Mouse (Mus musculus): Measurements from ENCODE around the gene Cfdp1. TPM values are rescaled to one million over a fixed set of nuclear protein-coding genes. Genes with fewer than 3 reads are reported as not detected.
A peak's percentile ranks its signal among the peaks of the same experiment; 100 is the strongest.

Gene Cfdp1
- polyA plus RNA-seq, 1 experiment from 2014 or later = 203 TPM

DNA sequence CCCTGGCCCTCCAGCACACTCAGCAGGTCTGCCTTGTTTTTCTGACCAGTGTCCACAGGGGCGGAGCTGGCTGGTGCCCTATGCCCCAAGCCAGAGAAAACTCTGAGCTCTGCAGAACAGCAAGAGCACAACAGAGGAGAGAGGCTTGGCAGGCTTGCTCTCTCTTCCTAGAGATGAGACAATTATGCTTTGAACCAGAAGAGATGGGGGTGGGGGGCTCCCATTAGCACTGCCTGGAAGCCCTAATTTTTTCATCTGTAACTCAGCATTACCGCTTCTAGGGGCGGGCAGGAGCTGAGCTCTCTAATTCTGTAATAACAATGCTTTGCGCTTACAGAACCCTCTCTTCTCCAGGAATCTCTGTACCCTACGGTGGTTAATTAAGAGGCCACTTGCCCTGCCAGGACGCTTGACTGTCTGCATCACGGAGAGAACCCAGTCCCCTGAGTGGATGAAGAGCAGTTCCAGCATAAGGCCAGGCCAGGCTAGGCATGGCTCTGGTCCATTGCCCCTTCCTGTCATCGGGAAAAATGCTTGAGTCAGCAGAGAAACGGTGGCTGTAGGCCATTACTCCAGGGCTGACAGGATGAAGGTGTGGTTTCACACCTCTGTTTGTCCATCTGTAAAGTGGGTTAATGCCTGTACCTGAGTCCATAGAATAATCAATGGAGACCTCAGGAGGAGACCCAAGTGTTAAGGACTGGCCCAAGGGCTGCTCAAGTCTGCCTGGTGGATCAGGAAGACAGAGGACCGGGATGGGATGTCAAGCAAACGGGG is 111.6 kb downstream of the Cfdp1 start:
- DNase-seq (ENCODE audit: low spot score) (no peak), ATAC-seq (ENCODE audit: low read depth) (no peak)
- H3K27me3 ChIP-seq (replicated peaks; ENCODE audit: control insufficient read depth, insufficient read depth, low read length) = no peaks in the 10 kb centered on the region
- no peaks in the 10 kb centered on the region for H3K36me3 ChIP-seq (ENCODE audit: control insufficient read depth, insufficient read depth, low read length)
- peak overlapping the region; percentile 77; the same call in 1 of the 2 replicates for H3K27ac ChIP-seq (replicated peaks; ENCODE audit: low read depth, low read length)
- peak overlapping the region; percentile 76 for H3K4me2 ChIP-seq (ENCODE audit: low read depth, low read length)
- H3K4me3 ChIP-seq (ENCODE audit: low read depth, low read length) = peak overlapping the region; percentile 89
- peaks cover 51% of the 10 kb centered on the region for H3K4me1 ChIP-seq (ENCODE audit: control insufficient read depth, insufficient read depth, low read length)
- WGBS = 14% methylated on average over 11 of the region's 11 CpGs
- H3K9me3 ChIP-seq (ENCODE audit: control insufficient read depth, low read length) = no peaks in the 10 kb centered on the region
- H3K9ac ChIP-seq (ENCODE audit: low read depth, low read length) = peak overlapping the region; percentile 95

GRCm38 (mm10) chr8:111741556-111741955 is 112.5 kb downstream of the Cfdp1 start:
- Histone ChIP-seq H3K36me3 (ENCODE audit: control insufficient read depth, insufficient read depth, low read length) (no peaks in the 10 kb centered on the region), H3K4me1 (ENCODE audit: control insufficient read depth, insufficient read depth, low read length) (peaks cover 55% of the 10 kb centered on the region), H3K9me3 (ENCODE audit: control insufficient read depth, low read length) (no peaks in the 10 kb centered on the region), H3K27me3 (replicated peaks; ENCODE audit: control insufficient read depth, insufficient read depth, low read length) (no peaks in the 10 kb centered on the region), H3K4me2 (ENCODE audit: low read depth, low read length) (peak overlapping the region; percentile 76), H3K27ac (replicated peaks; ENCODE audit: low read depth, low read length) (peak overlapping the region; percentile 44), H3K9ac (ENCODE audit: low read depth, low read length) (peak overlapping the region; percentile 41; the same call in 1 of the 2 replicates), H3K4me3 (ENCODE audit: low read depth, low read length) (peak overlapping the region; percentile 89; the same call in 1 of the 2 replicates)
- no peak for ATAC-seq (ENCODE audit: low read depth)
- no peak for DNase-seq (ENCODE audit: low spot score)
- 66% methylated on average over 6 of the region's 6 CpGs for WGBS

- ATAC-seq (ENCODE audit: low read depth) (no peak), DNase-seq (ENCODE audit: low spot score) (no peak)
- no peak overlapping the region; the same call in 1 of the 2 replicates for H3K27ac ChIP-seq (replicated peaks; ENCODE audit: low read depth, low read length)
- peaks cover 56% of the 10 kb centered on the region for H3K4me1 ChIP-seq (ENCODE audit: control insufficient read depth, insufficient read depth, low read length)
- no peaks in the 10 kb centered on the region for H3K36me3 ChIP-seq (ENCODE audit: control insufficient read depth, insufficient read depth, low read length)
- 83% methylated on average over 8 of the region's 8 CpGs for WGBS
- no peaks in the 10 kb centered on the region for H3K27me3 ChIP-seq (replicated peaks; ENCODE audit: control insufficient read depth, insufficient read depth, low read length)
- H3K9me3 ChIP-seq (ENCODE audit: control insufficient read depth, low read length) = no peaks in the 10 kb centered on the region
- H3K4me2 ChIP-seq (ENCODE audit: low read depth, low read length) = peak overlapping the region; percentile 76; the same call in 1 of the 2 replicates
- no peak overlapping the region for H3K9ac ChIP-seq (ENCODE audit: low read depth, low read length)
- H3K4me3 ChIP-seq (ENCODE audit: low read depth, low read length) = no peak overlapping the region
These were observed 113.1 kb downstream of the Cfdp1 start for GRCm38 (mm10) chr8:111740994-111741393.

- WGBS = 77% methylated on average over 7 of the region's 7 CpGs
- ATAC-seq (ENCODE audit: low read depth) (no peak), DNase-seq (ENCODE audit: low spot score) (no peak)
- peaks cover 56% of the 10 kb centered on the region for H3K4me1 ChIP-seq (ENCODE audit: control insufficient read depth, insufficient read depth, low read length)
- no peak overlapping the region for H3K9ac ChIP-seq (ENCODE audit: low read depth, low read length)
- H3K4me3 ChIP-seq (ENCODE audit: low read depth, low read length) = no peak overlapping the region
- H3K9me3 ChIP-seq (ENCODE audit: control insufficient read depth, low read length) = no peaks in the 10 kb centered on the region
- no peak overlapping the region for H3K4me2 ChIP-seq (ENCODE audit: low read depth, low read length)
- no peaks in the 10 kb centered on the region for H3K36me3 ChIP-seq (ENCODE audit: control insufficient read depth, insufficient read depth, low read length)
- no peak overlapping the region for H3K27ac ChIP-seq (replicated peaks; ENCODE audit: low read depth, low read length)
- no peaks in the 10 kb centered on the region for H3K27me3 ChIP-seq (replicated peaks; ENCODE audit: control insufficient read depth, insufficient read depth, low read length)
These were observed 113.8 kb downstream of the Cfdp1 start for GRCm38 (mm10) chr8:111740301-111740711.

GRCm38 (mm10) chr8:111739604-111740003 is 114.5 kb downstream of the Cfdp1 start:
- ATAC-seq (ENCODE audit: low read depth) = no peak
- no peak overlapping the region for H3K27ac ChIP-seq (replicated peaks; ENCODE audit: low read depth, low read length)
- H3K4me1 ChIP-seq (ENCODE audit: control insufficient read depth, insufficient read depth, low read length) = peaks cover 58% of the 10 kb centered on the region
- H3K9me3 ChIP-seq (ENCODE audit: control insufficient read depth, low read length) = no peaks in the 10 kb centered on the region
- no peak overlapping the region for H3K4me3 ChIP-seq (ENCODE audit: low read depth, low read length)
- WGBS = 41% methylated on average over 6 of the region's 7 CpGs
- no peaks in the 10 kb centered on the region for H3K36me3 ChIP-seq (ENCODE audit: control insufficient read depth, insufficient read depth, low read length)
- H3K27me3 ChIP-seq (replicated peaks; ENCODE audit: control insufficient read depth, insufficient read depth, low read length) = no peaks in the 10 kb centered on the region
- H3K4me2 ChIP-seq (ENCODE audit: low read depth, low read length) = no peak overlapping the region
- no peak for DNase-seq (ENCODE audit: low spot score)
- no peak overlapping the region; the same call in 1 of the 2 replicates for H3K9ac ChIP-seq (ENCODE audit: low read depth, low read length)

DNA sequence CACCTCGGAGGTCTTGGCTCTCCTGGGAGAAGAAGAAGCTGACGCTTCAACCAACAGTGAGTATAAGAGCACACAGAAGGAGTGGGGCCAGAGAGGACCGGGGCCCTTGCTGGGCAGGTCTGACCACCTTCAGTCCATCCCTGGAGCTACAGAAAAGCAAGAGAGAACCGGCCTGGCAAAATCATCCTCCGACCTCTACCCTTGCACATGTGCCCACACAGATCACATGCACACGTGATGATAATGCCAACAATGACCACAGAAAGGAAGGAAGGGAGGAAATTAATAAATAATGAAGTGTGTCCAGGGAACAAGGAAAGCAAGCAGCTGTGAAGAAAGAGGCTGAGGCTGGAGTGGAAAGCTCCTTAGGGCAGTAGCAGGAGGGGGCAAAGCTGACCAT is 115.2 kb downstream of the Cfdp1 start:
- Histone ChIP-seq H3K4me1 (ENCODE audit: control insufficient read depth, insufficient read depth, low read length) (peaks cover 59% of the 10 kb centered on the region), H3K27ac (replicated peaks; ENCODE audit: low read depth, low read length) (no peak overlapping the region), H3K9ac (ENCODE audit: low read depth, low read length) (no peak overlapping the region), H3K36me3 (ENCODE audit: control insufficient read depth, insufficient read depth, low read length) (no peaks in the 10 kb centered on the region), H3K9me3 (ENCODE audit: control insufficient read depth, low read length) (no peaks in the 10 kb centered on the region), H3K4me3 (ENCODE audit: low read depth, low read length) (no peak overlapping the region), H3K4me2 (ENCODE audit: low read depth, low read length) (no peak overlapping the region), H3K27me3 (replicated peaks; ENCODE audit: control insufficient read depth, insufficient read depth, low read length) (no peaks in the 10 kb centered on the region)
- WGBS = 60% methylated on average over 6 of the region's 6 CpGs
- DNase-seq (ENCODE audit: low spot score) (no peak), ATAC-seq (ENCODE audit: low read depth) (no peak)

DNA sequence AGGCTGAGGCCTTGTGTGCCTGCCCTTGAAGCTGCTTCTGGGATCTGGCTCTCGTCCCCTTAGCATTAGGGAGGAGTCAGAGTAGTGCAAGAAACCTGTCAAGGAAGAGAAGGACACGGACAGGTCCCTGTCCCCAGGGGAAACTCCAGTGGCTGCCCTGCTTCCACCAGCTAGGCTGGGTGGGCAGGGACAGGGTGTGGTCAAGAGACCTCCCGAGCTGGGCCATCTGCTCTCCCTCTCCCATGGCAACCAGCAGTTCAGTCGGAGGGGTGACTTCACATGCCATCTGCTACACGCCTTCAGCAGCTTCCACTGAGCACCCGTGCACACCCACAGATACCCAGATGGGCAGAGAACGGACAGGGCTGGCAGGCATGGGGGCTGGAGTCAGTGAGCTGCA is 117.8 kb downstream of the Cfdp1 start:
- Histone ChIP-seq H3K9me3 (ENCODE audit: control insufficient read depth, low read length) (no peaks in the 10 kb centered on the region), H3K27ac (replicated peaks; ENCODE audit: low read depth, low read length) (no peak overlapping the region), H3K4me2 (ENCODE audit: low read depth, low read length) (no peak overlapping the region), H3K9ac (ENCODE audit: low read depth, low read length) (no peak overlapping the region), H3K36me3 (ENCODE audit: control insufficient read depth, insufficient read depth, low read length) (no peaks in the 10 kb centered on the region), H3K4me1 (ENCODE audit: control insufficient read depth, insufficient read depth, low read length) (peaks cover 62% of the 10 kb centered on the region), H3K27me3 (replicated peaks; ENCODE audit: control insufficient read depth, insufficient read depth, low read length) (no peaks in the 10 kb centered on the region), H3K4me3 (ENCODE audit: low read depth, low read length) (no peak overlapping the region)
- WGBS = 45% methylated on average over 7 of the region's 7 CpGs
- DNase-seq (ENCODE audit: low spot score) (peak; percentile 52), ATAC-seq (ENCODE audit: low read depth) (no peak)

GRCm38 (mm10) chr8:111735791-111736190 is 118.3 kb downstream of the Cfdp1 start:
- no peaks in the 10 kb centered on the region for H3K27me3 ChIP-seq (replicated peaks; ENCODE audit: control insufficient read depth, insufficient read depth, low read length)
- H3K27ac ChIP-seq (replicated peaks; ENCODE audit: low read depth, low read length) = no peak overlapping the region; the same call in 1 of the 2 replicates
- no peak overlapping the region for H3K4me2 ChIP-seq (ENCODE audit: low read depth, low read length)
- H3K4me1 ChIP-seq (ENCODE audit: control insufficient read depth, insufficient read depth, low read length) = peaks cover 67% of the 10 kb centered on the region
- ATAC-seq (ENCODE audit: low read depth) = no peak
- DNase-seq (ENCODE audit: low spot score) = no peak
- 58% methylated on average over 4 of the region's 4 CpGs for WGBS
- H3K4me3 ChIP-seq (ENCODE audit: low read depth, low read length) = no peak overlapping the region
- H3K36me3 ChIP-seq (ENCODE audit: control insufficient read depth, insufficient read depth, low read length) = no peaks in the 10 kb centered on the region
- no peak overlapping the region for H3K9ac ChIP-seq (ENCODE audit: low read depth, low read length)
- H3K9me3 ChIP-seq (ENCODE audit: control insufficient read depth, low read length) = no peaks in the 10 kb centered on the region

DNA sequence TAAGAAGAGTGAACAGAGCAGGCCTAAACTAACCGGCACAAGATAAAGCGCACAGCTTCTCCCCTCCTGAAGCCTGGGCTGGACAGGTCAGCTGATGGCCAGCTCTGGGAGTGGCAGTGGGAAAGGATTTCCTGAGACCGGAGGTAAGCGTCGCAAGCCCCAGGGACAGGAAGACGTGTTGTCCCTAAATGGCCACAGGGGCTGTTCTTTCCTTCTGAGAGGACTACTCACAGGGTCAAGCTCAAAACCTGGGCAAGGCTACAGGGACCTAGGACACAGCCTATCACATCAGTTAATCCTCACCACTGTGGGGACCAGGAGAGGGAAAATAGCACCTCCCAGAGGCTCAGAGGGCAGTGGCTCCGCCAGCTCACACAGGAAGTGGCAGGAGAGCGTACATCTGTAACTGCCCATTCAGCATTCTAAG is 118.7 kb downstream of the Cfdp1 start:
- Histone ChIP-seq H3K9ac (ENCODE audit: low read depth, low read length) (0 out of 2 replicates have a peak overlapping the region, but pooled peaks have one; percentile 36), H3K4me3 (ENCODE audit: low read depth, low read length) (no peak overlapping the region), H3K9me3 (ENCODE audit: control insufficient read depth, low read length) (no peaks in the 10 kb centered on the region), H3K27me3 (replicated peaks; ENCODE audit: control insufficient read depth, insufficient read depth, low read length) (no peaks in the 10 kb centered on the region), H3K4me1 (ENCODE audit: control insufficient read depth, insufficient read depth, low read length) (peaks cover 66% of the 10 kb centered on the region), H3K36me3 (ENCODE audit: control insufficient read depth, insufficient read depth, low read length) (no peaks in the 10 kb centered on the region), H3K4me2 (ENCODE audit: low read depth, low read length) (no peak overlapping the region), H3K27ac (replicated peaks; ENCODE audit: low read depth, low read length) (no peak overlapping the region; the same call in 1 of the 2 replicates)
- DNase-seq (ENCODE audit: low spot score) (no peak), ATAC-seq (ENCODE audit: low read depth) (no peak)
- 56% methylated on average over 8 of the region's 8 CpGs for WGBS

All from embryonic facial prominence, embryonic 14.5 days (tissue).